Mouse (Mus musculus) MEL (cell line): ENCODE measurements around the gene Ywhah.

Experiments used
- CTCF ChIP-seq, 3 experiments: IDR thresholded peaks in 2 of 3; conservative IDR thresholded peaks in 1 of 3; 2 replicates each; pipeline ENCODE4 v1.5.1; 2011 to 2012; ENCODE audit warnings: low read length in 3 of 3, low read depth in 2 of 3, mild to moderate bottlenecking in 2 of 3, improper control_type of control experiment in 1 of 3, inconsistent platforms in 1 of 3, mixed read lengths in 1 of 3, moderate library complexity in 1 of 3; ENCODE audit not compliant: control insufficient read depth in 1 of 3, insufficient read depth in 1 of 3, poor library complexity in 1 of 3, severe bottlenecking in 1 of 3
- GATA1 ChIP-seq: IDR thresholded peaks from 2 replicates; pipeline ENCODE4 v1.6.1; 2011; ENCODE audit warnings: low read depth, low read length, improper control_type of control experiment
- JUND ChIP-seq: IDR thresholded peaks from 2 replicates; pipeline ENCODE4 v1.6.1; 2011; ENCODE audit warnings: low read depth, mild to moderate bottlenecking, improper control_type of control experiment, low read length
- MXI1 ChIP-seq: IDR thresholded peaks from 2 replicates; pipeline ENCODE4 v1.6.1; 2011; ENCODE audit warnings: mild to moderate bottlenecking, low read depth, low read length, improper control_type of control experiment
- POLR2A ChIP-seq, 2 experiments: IDR thresholded peaks; 2 replicates each; pipeline ENCODE4 v1.6.1; 2011 to 2012; ENCODE audit warnings: low read length in 2 of 2, mild to moderate bottlenecking in 2 of 2, control low read depth in 1 of 2, improper control_type of control experiment in 1 of 2, low read depth in 1 of 2, moderate library complexity in 1 of 2; ENCODE audit not compliant: control insufficient read depth in 1 of 2, insufficient read depth in 1 of 2, poor library complexity in 1 of 2
- RAD21 ChIP-seq: IDR thresholded peaks from 2 replicates; pipeline ENCODE4 v1.6.1; 2011; ENCODE audit warnings: mild to moderate bottlenecking, low read depth, low read length, improper control_type of control experiment
- RCOR1 ChIP-seq: IDR thresholded peaks from 2 replicates; pipeline ENCODE4 v1.6.1; 2012; ENCODE audit warnings: low read depth, mild to moderate bottlenecking, inconsistent platforms, low read length, improper control_type of control experiment
- SIN3A ChIP-seq: IDR thresholded peaks from 2 replicates; pipeline ENCODE4 v1.6.1; 2012; ENCODE audit warnings: low read length, improper control_type of control experiment, inconsistent platforms
- TCF12 ChIP-seq: IDR thresholded peaks from 2 replicates; pipeline ENCODE4 v1.6.1; 2014; ENCODE audit warnings: low read depth, mild to moderate bottlenecking, inconsistent platforms, low read length, improper control_type of control experiment, moderate library complexity
- USF1 ChIP-seq: IDR thresholded peaks from 2 replicates; pipeline ENCODE4 v1.6.1; 2014; ENCODE audit warnings: low read depth, mild to moderate bottlenecking, inconsistent platforms, low read length, improper control_type of control experiment, moderate library complexity
- ZC3H11A ChIP-seq: IDR thresholded peaks from 2 replicates; pipeline ENCODE4 v1.6.1; 2012; ENCODE audit warnings: low read depth, mild to moderate bottlenecking, inconsistent platforms, low read length, improper control_type of control experiment

- TF ChIP-seq CTCF (IDR thresholded peaks at IDR 0.05 in 2 of 3, conservative IDR thresholded peaks at IDR 0.05 in 1 of 3; ENCODE audit: control insufficient read depth in 1 of 3, insufficient read depth in 1 of 3, low read depth in 2 of 3, low read length in 3 of 3, poor library complexity in 1 of 3, severe bottlenecking in 1 of 3), result no peak
- no peak for TF ChIP-seq POLR2A (IDR thresholded peaks at IDR 0.05; ENCODE audit: control insufficient read depth in 1 of 2, insufficient read depth in 1 of 2, low read depth in 1 of 2, low read length in 2 of 2, poor library complexity in 1 of 2)
- peak; percentile 79; the same call in 1 of the 2 replicates for TF ChIP-seq MXI1
- TF ChIP-seq ZC3H11A, result no peak
- no peak for TF ChIP-seq JUND
- TF ChIP-seq USF1, result peak; percentile 73
- TF ChIP-seq RAD21, result no peak
- peak; percentile 68; the same call in 1 of the 2 replicates for TF ChIP-seq SIN3A
- TF ChIP-seq GATA1, result no peak
- TF ChIP-seq TCF12, result no peak
- no peak for TF ChIP-seq RCOR1
These were observed 5.9 kb downstream of the Ywhah start for GRCm38 (mm10) chr5:33024474-33024873.
